Mouse (Mus musculus): ENCODE measurements around the gene Clec4g.

- TF ChIP-seq POLR2A (IDR thresholded peaks at IDR 0.05; ENCODE audit: low read depth, low read length), result no peak
- TF ChIP-seq CTCF (IDR thresholded peaks at IDR 0.05; ENCODE audit: extremely low read depth, insufficient read depth, insufficient read length, insufficient replicate concordance), result no peak
Measured at GRCm38 (mm10) chr8:3705711-3706110, 14.7 kb downstream of the Clec4g start.
